Mouse (Mus musculus) fat pad, adult 2 months (tissue): ENCODE data around the gene D6Wsu163e.

ENCODE experiments used
- DNase-seq: peaks from one replicate; pipeline ENCODE4 v3.0.0-alpha.2; 2011; ENCODE audit warnings: low read depth, low spot score; ENCODE audit errors: extremely low read depth

Gene D6Wsu163e

DNA sequence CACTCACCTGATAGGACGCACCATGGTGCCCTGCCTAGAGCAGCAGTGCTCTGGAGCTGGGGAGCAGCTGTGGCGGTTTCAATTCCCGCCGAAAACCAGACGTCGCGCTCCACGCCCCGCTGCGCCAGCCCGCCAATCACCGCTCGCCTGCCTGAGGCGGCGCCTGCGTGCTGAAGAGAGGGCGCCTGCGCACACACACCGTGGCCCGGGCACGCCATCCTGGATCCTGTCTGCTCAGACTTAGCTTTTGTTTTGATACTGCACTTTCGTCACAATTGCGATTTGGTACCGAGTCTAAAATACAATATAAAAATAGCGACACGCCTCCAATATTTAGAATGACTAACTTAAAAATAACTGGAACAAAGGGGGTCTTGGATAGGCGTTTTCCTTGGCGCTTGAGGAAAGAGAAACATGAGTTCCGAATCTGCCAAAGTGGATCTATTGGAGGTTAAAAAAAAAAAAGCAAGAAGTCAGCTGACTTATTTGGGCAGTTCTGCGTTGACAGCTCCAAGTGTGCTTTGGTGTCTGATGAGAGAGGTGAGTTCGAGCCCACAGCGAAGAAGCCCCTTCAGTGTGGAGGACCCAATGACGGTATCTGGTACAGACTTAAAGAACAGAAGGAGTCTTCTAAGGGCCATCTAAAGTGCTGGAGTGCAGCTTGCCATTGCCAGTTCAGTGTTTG, at the start of gene D6Wsu163e, which contains the start of gene Rad51ap1:
D6Wsu163e (plus strand) TSS at position 476 of the 685 bp plus-strand sequence.
Rad51ap1 (minus strand) TSS at position 101 of the 685 bp plus-strand sequence.
- DNase-seq = peak; percentile 39

GRCm38 (mm10) chr6:126907378-126907777, 32.4 kb upstream of the D6Wsu163e start:
- no peak for DNase-seq

- no peak for DNase-seq
Observed at GRCm38 (mm10) chr6:126907876-126908275, 31.9 kb upstream of the D6Wsu163e start.

GRCm38 (mm10) chr6:126910727-126911126, 29.0 kb upstream of the D6Wsu163e start:
- DNase-seq = no peak

GRCm38 (mm10) chr6:126914928-126915327, 24.8 kb upstream of the D6Wsu163e start:
- DNase-seq = no peak

GRCm38 (mm10) chr6:126921111-126921881, 18.5 kb upstream of the D6Wsu163e start, which contains the start of gene Dyrk4:
TSS of gene Dyrk4 (minus strand) at chr6:126921839.
- no peak for DNase-seq

DNA sequence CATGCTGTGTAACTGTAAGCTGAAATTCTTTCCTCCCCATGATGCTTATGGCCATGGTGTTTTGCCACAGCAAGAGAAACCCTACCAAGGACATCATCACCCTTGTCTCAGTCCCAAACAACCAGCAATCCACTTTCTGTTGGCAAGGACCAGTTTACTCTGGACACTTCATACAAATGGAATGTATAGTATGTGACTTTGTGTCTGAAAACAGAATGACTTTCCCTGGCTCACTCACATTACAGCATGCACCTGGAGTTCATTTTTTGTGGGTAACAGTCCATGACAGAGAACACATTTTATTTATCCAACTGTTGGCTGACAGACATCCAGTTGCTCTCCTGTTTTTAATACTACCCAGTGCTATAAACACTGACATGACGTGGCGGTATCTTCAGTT, 6.9 kb upstream of the D6Wsu163e start:
- DNase-seq = no peak

DNA sequence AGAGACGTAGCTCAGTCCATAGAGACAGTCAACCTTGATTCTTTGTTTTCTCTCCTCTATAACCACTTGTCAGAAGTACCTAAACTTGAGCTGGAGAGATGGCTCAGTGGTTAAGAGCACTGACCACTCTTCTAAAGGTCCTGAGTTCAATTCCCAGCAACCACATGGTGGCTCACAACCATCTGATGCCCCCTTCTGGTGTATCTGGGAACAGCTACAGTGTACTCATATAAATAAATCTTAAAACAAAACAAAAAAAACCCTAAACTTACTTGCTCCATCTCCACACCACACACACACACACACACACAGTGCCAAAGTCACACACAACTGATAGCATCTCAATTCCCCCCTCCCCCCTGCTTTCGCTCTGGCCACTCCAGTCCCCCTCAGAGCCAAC, 1.7 kb upstream of the D6Wsu163e start:
- no peak for DNase-seq

GRCm38 (mm10) chr6:126938853-126939486, 792 bp upstream of the D6Wsu163e start:
- no peak for DNase-seq

GRCm38 (mm10) chr6:126940451-126940850, 689 bp downstream of the D6Wsu163e start:
- DNase-seq = no peak

DNA sequence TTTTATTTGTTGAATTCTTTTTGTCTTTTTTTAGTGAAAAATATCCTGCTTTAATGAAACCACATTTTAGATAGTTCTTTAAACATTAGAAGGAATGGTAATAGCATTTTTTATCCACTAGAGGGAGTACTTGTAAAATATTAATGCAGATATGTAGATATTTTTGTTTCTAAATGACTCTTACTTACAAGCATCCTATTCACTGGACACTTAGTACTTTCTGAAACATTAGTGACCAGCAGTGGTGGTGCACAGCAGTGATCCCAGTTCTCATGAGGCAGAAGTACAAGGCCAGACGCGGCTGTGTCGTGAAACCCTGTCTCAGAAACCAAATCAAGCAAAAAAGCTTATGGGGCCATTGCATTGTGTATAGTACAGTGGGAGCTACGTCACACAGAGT, 8.6 kb downstream of the D6Wsu163e start:
- DNase-seq = no peak

DNA sequence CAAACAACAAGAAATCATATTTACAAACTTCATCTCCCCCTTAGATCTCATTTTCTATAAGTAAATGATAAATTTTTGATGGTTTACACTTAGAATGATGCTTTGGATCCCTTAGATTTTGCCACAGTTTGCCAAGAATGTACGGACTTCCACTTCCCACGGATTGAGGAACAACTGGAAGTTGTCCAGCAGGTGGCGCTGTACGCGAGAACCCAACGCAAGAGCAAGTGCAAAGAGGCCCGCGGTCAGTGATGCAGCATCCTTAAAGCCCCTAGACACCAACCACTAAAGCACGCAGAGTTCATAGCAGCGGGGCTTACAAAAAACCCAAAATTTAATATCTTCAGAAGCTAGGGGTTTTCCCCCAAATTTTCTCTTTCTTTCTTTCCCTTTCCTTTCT, 16.0 kb downstream of the D6Wsu163e start:
- DNase-seq = no peak

- DNase-seq = no peak
Observed at GRCm38 (mm10) chr6:126961371-126962018, 21.7 kb downstream of the D6Wsu163e start.

DNA sequence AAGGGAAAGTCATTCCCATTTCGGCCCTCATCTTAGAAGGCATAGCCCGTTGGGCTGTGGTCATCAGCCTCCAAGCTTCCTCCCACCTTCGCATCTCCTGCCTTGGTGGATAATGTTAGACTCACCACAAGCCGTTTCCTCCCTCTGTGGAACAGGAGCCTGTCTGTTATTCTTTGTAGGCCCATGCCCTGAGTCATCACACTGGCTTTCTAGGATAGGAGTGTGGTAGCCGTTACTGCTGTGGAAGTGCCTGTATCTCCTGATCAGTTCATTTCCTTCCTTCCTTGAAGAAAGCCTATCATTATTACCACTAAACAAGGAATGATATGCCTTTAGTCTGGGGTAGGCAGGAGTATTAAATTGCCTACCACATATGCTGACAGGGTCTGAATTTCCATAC, 22.9 kb downstream of the D6Wsu163e start:
- DNase-seq = no peak

DNA sequence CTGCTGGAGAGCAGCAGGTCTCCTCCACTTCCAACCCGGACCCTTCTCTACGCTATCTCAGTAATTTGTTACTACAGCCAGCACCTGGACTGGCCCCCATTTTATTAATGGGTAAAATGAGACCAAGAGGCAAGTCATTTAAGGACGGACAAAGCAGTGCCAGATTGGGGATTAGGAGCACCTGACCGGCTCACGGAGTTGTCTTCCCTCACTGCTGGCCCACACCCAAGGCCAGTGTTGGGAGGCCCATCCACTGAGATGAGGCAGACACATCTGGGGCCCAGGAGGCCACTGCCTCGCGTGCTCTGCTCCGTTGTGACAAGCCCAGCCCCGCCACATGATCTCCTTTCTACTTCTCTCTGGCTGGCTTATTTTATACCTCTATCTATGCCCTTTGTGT, 23.7 kb downstream of the D6Wsu163e start:
- no peak for DNase-seq

- DNase-seq = no peak
Observed at GRCm38 (mm10) chr6:126966241-126967026, 26.7 kb downstream of the D6Wsu163e start.

DNA sequence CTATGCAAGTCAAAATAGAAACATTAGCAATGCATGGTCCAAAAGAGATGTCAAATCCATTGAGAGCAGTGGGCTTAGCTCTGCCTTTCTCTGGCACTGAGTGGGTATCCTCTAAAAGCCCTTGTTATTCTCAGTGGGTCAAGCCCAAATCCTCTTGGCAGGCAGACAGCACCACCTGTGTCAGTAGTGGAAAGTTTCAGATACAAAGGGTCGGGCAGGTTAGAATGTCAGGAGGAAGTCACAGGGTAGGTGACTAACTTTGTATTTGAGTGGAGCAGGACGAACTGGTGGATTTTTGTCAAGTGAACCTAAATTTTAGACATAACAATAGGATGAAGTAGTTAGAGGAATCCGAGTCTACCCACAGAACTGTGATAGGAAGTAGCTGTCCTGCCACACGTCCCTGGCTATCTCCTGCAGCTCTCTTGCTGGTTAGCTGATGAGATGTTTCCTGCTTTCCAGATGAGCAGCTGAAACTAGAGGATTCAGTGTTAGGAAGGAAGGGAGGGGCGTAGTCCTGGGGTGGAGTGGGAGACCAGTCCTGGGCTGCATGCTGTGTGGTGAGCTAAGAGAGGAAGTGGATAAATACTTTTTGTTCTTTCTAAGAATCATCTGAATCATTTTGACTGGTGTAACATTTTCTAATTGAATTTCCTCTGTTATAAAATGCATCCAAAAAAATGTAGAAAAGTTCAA, 41.9 kb downstream of the D6Wsu163e start:
- no peak for DNase-seq

GRCm38 (mm10) chr6:126993676-126994075, 53.9 kb downstream of the D6Wsu163e start:
- DNase-seq = no peak

- no peak for DNase-seq
Observed at GRCm38 (mm10) chr6:126995494-126995893, 55.7 kb downstream of the D6Wsu163e start.

DNA sequence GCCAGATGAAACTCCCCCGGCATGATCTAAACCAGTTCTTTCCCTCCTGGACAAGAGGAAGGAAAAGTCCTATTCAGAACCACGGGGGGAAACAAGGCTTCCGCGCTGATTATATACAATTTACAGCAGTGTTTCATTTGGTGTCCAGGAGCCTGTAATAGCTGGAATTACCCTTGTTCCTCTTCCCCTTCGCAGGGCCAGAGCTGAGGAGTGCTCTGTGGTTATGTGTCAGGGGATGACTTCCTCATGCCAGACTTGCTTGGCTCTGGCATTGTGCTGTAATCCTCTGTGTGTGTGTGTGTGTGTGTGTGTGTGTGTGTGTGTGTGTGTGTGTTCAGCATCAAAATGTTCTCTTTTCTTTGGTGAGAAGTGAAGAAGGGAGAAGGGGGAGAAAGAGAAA, 56.6 kb downstream of the D6Wsu163e start:
- DNase-seq = no peak
